Mouse (Mus musculus): ENCODE data around the gene Stk10.

DNA sequence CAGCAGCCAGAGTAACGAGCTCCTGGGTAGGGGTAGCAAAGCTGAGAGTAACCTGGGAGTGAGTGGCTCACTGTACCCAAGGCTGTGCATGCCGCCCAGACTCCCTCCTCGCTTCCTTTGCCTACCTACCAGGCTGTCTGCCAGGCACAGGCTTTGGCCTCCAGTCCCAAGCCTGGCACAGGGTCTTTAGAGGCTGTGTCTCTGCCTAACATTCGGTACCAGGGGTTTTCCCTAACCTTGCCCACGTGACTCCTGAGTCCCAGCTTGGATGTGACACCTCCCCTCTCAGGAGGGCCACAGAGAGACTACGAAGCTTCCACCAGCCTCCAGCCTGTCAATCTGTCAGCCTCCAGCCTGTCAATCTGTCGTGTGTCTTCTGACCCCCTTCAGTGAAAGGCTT, 60.0 kb downstream of the Stk10 start:
- TF ChIP-seq CTCF (IDR thresholded peaks at IDR 0.05; ENCODE audit: low read depth, low read length) (no peak), GATA1 (IDR thresholded peaks at IDR 0.05; ENCODE audit: borderline replicate concordance, low read length) (no peak), POLR2AphosphoS5 (IDR thresholded peaks at IDR 0.05; ENCODE audit: insufficient replicate concordance, low read depth, low read length) (no peak), GATA2 (IDR thresholded peaks at IDR 0.05; ENCODE audit: borderline replicate concordance, low read depth, low read length) (no peak), TAL1 (conservative IDR thresholded peaks at IDR 0.05; ENCODE audit: low read depth, low read length) (no peak)

Measured in G1E (cell line).